33 mouse cellular contexts compared by ENCODE assay signal in the genomic region with DNA sequence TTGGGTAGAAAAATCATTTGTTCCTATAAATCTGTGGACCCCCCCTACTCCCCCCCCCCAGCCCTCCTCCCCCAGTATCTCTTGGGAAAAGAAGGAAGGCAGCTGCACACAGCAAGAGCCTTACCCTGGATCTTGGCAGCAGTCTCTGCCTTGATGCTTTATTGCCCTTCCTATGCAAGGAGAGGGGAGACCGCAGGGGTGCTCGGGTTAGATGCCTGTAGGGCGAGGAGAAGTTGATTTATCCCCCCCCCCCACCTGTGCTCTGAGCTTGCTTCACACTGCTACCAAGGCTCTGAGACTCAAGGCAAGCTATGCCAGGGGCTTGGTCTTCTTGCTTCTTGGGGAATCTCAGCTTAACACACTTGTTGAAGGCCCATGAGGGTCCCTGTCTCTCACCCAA. TPM values are rescaled to one million over a fixed set of nuclear protein-coding genes. Genes with fewer than 3 reads are reported as not detected.
A peak's percentile ranks its signal among the peaks of the same experiment; 100 is the strongest.
DNase-seq lines count a peak whose midpoint lies in the region; ATAC-seq and TF ChIP-seq lines count a peak whose summit lies in the region.
"Had no signal": no experiment of that assay in that cellular context is flagged by ENCODE, and none has a peak within 500 bp of the region (broad histone marks: within the 10 kb centered on the region; RNA-seq: fewer than 3 reads in every experiment).

No protein-coding gene starts in this region.

- peak; percentile 26 for DNase-seq in gastrocnemius, adult 18-20 months (ENCODE audit: low spot score)
- no peak for DNase-seq in gastrocnemius, adult 8-10 months (ENCODE audit: low spot score in 2 of 2)
- no peak for DNase-seq in heart, postnatal 10 days
- no peak for DNase-seq in lung, embryonic 14.5 days
- no peak for DNase-seq in lung, postnatal 14 days
- DNase-seq in stomach, postnatal 0 days (ENCODE audit: low spot score), result no peak
- DNase-seq: cerebellum, adult 2 months; thymus, postnatal 4 days had no signal

- no peak for TF ChIP-seq EP300 in stomach, postnatal 0 days (optimal IDR thresholded peaks at IDR 0.05)

- no peaks in the 10 kb centered on the region for H3K36me3 ChIP-seq in heart, embryonic 13.5 days
- no peaks in the 10 kb centered on the region for H3K36me3 ChIP-seq in lung, embryonic 14.5 days (ENCODE audit: insufficient read depth)
- no peaks in the 10 kb centered on the region for H3K36me3 ChIP-seq in limb, embryonic 15.5 days
- no peaks in the 10 kb centered on the region for H3K36me3 ChIP-seq in stomach, postnatal 0 days (ENCODE audit: control insufficient read depth, insufficient read depth, low read length)
- H3K36me3 ChIP-seq: intestine, embryonic 15.5 days; liver, embryonic 15.5 days; lung, embryonic 15.5 days; midbrain, embryonic 12.5 days had no signal

- H3K27ac ChIP-seq in heart, embryonic 13.5 days (replicated peaks), result peak overlapping the region; percentile 46
- no peak overlapping the region for H3K27ac ChIP-seq in lung, embryonic 14.5 days (ENCODE audit: low read depth)
- no peak overlapping the region for H3K27ac ChIP-seq in limb, embryonic 15.5 days
- H3K27ac ChIP-seq in stomach, postnatal 0 days (replicated peaks), result no peak overlapping the region
- H3K27ac ChIP-seq: hindbrain, postnatal 0 days; intestine, embryonic 15.5 days; layer of hippocampus, adult 2 months; liver, embryonic 15.5 days; lung, embryonic 15.5 days; midbrain, embryonic 12.5 days had no signal

- no peak for ATAC-seq in heart, embryonic 13.5 days (ENCODE audit: extremely low read depth, insufficient number of reproducible peaks, low FRiP score, low TSS enrichment)
- ATAC-seq in lung, embryonic 14.5 days (ENCODE audit: insufficient read depth), result peak; percentile 31; the same call in 1 of the 2 replicates
- no peak for ATAC-seq in limb, embryonic 15.5 days (ENCODE audit: insufficient number of reproducible peaks, low FRiP score, low TSS enrichment, low read depth)
- no peak for ATAC-seq in stomach, postnatal 0 days (ENCODE audit: low FRiP score, low TSS enrichment)
- ATAC-seq: activated CD4-positive, CD25-positive, alpha-beta regulatory T cell, adult 4 months had no signal

- no peaks in the 10 kb centered on the region for H3K9me3 ChIP-seq in heart, embryonic 13.5 days
- H3K9me3 ChIP-seq in lung, embryonic 14.5 days (ENCODE audit: low read depth, low read length), result no peaks in the 10 kb centered on the region
- no peaks in the 10 kb centered on the region for H3K9me3 ChIP-seq in limb, embryonic 15.5 days
- no peaks in the 10 kb centered on the region for H3K9me3 ChIP-seq in stomach, postnatal 0 days (ENCODE audit: control insufficient read depth, low read length)
- H3K9me3 ChIP-seq: intestine, embryonic 15.5 days; liver, embryonic 15.5 days; lung, embryonic 15.5 days; midbrain, embryonic 12.5 days had no signal

- H3K4me2 ChIP-seq in heart, embryonic 13.5 days, result peak overlapping the region; percentile 33; the same call in 1 of the 2 replicates
- H3K4me2 ChIP-seq in lung, embryonic 14.5 days, result no peak overlapping the region
- 0 out of 2 replicates have a peak overlapping the region, but pooled peaks have one; percentile 35 for H3K4me2 ChIP-seq in limb, embryonic 15.5 days
- no peak overlapping the region for H3K4me2 ChIP-seq in stomach, postnatal 0 days (replicated peaks; ENCODE audit: low read depth)
- H3K4me2 ChIP-seq: intestine, embryonic 15.5 days; liver, embryonic 15.5 days; lung, embryonic 15.5 days; midbrain, embryonic 12.5 days had no signal

- H3K4me3 ChIP-seq in heart, embryonic 13.5 days, result no peak overlapping the region
- H3K4me3 ChIP-seq in lung, embryonic 14.5 days (ENCODE audit: low read depth, low read length), result no peak overlapping the region
- H3K4me3 ChIP-seq in limb, embryonic 15.5 days, result no peak overlapping the region
- H3K4me3 ChIP-seq in stomach, postnatal 0 days (ENCODE audit: low read depth, low read length), result no peak overlapping the region
- H3K4me3 ChIP-seq: erythroblast, embryonic 14.5 days; intestine, embryonic 15.5 days; layer of hippocampus, adult 2 months; liver, embryonic 15.5 days; lung, embryonic 15.5 days; midbrain, embryonic 12.5 days had no signal

- H3K4me1 ChIP-seq in heart, embryonic 13.5 days, result peaks cover 13% of the 10 kb centered on the region
- no peaks in the 10 kb centered on the region for H3K4me1 ChIP-seq in lung, embryonic 14.5 days (ENCODE audit: insufficient read depth)
- peaks cover 15% of the 10 kb centered on the region for H3K4me1 ChIP-seq in limb, embryonic 15.5 days
- H3K4me1 ChIP-seq in stomach, postnatal 0 days (replicated peaks; ENCODE audit: control insufficient read depth, insufficient read depth), result no peaks in the 10 kb centered on the region
- H3K4me1 ChIP-seq: intestine, embryonic 15.5 days; liver, embryonic 15.5 days had no signal

- H3K9ac ChIP-seq in heart, embryonic 13.5 days, result no peak overlapping the region
- no peak overlapping the region for H3K9ac ChIP-seq in lung, embryonic 14.5 days
- no peak overlapping the region for H3K9ac ChIP-seq in limb, embryonic 15.5 days
- H3K9ac ChIP-seq in stomach, postnatal 0 days (ENCODE audit: low read length), result no peak overlapping the region
- H3K9ac ChIP-seq: intestine, embryonic 15.5 days; liver, embryonic 15.5 days; lung, embryonic 15.5 days; midbrain, embryonic 12.5 days had no signal

- intact Hi-C loops in heart, postnatal 10 days (cut with DNase I), result no loop called here

- TF ChIP-seq CTCF in lung, embryonic 14.5 days (IDR thresholded peaks at IDR 0.05; ENCODE audit: low read depth), result no peak
- TF ChIP-seq CTCF in stomach, postnatal 0 days (IDR thresholded peaks at IDR 0.05; ENCODE audit: low read depth), result no peak

- WGBS in heart, embryonic 13.5 days, result 78% methylated on average over 3 of the region's 3 CpGs
- 57% methylated on average over 3 of the region's 3 CpGs for WGBS in lung, embryonic 14.5 days
- WGBS in limb, embryonic 15.5 days, result 27% methylated on average over 3 of the region's 3 CpGs
- WGBS in stomach, postnatal 0 days, result 58% methylated on average over 3 of the region's 3 CpGs

- H3K27me3 ChIP-seq in heart, embryonic 13.5 days (replicated peaks), result peaks cover 3% of the 10 kb centered on the region
- H3K27me3 ChIP-seq in lung, embryonic 14.5 days (ENCODE audit: insufficient read depth, low read length), result no peaks in the 10 kb centered on the region
- H3K27me3 ChIP-seq in limb, embryonic 15.5 days, result peaks cover 17% of the 10 kb centered on the region; the same call in 1 of the 2 replicates
- H3K27me3 ChIP-seq in stomach, postnatal 0 days (ENCODE audit: control insufficient read depth, insufficient read depth, low read length), result no peaks in the 10 kb centered on the region
- H3K27me3 ChIP-seq: CH12.LX; intestine, embryonic 15.5 days; liver, embryonic 15.5 days; lung, embryonic 15.5 days; midbrain, embryonic 12.5 days had no signal

RNA-seq across cellular contexts. Expression of a gene that starts 2.8 kb away (rescaled TPM):
- total RNA-seq in gastrocnemius, adult 18-20 months (2021), result 100 to 1,000 TPM; 114 to 164 TPM
- total RNA-seq in gastrocnemius, adult 8-10 months (2022), result 100 to 1,000 TPM in 2 of 4 experiments, 10 to 100 TPM in 2; 76.4 to 182 (median 94.4) TPM
- polyA plus RNA-seq in heart, embryonic 13.5 days (2015; fragmentation: Nextera tagmentation; extraction: Ambion mirVana), result not detected in 2 replicates
- total RNA-seq in heart, postnatal 10 days (2021), result under 1 TPM in 1 of 2 experiments, not detected in 1; 0.15 TPM
- polyA plus RNA-seq in lung, embryonic 14.5 days (2014; fragmentation: Nextera tagmentation; extraction: Ambion mirVana), result not detected in 2 replicates
- polyA plus RNA-seq in limb, embryonic 15.5 days (2015; fragmentation: Nextera tagmentation; extraction: Ambion mirVana), result 0.40 and 2.1 TPM in 2 replicates
- polyA plus RNA-seq in stomach, postnatal 0 days (2015; fragmentation: Nextera tagmentation; extraction: Ambion mirVana), result not detected in 2 replicates
- total RNA-seq: CH12.LX; ES-E14; hindbrain, postnatal 0 days; layer of hippocampus, adult 2 months; layer of hippocampus, postnatal 25 days; left cerebral cortex, adult 8-10 months; left cerebral cortex, postnatal 36 days; liver, adult 2 months; megakaryocyte, adult 5-6 weeks had no signal
- polyA plus RNA-seq: activated CD4-positive, CD25-positive, alpha-beta regulatory T cell, adult 4 months; cerebellum, adult 2 months; cortical plate, adult 2 months; erythroblast, embryonic 14.5 days; forebrain, embryonic 11.5 days; forebrain, embryonic 16.5 days; heart, embryonic 16.5 days; hindbrain, embryonic 11.5 days; hindbrain, postnatal 0 days; intestine, embryonic 15.5 days; kidney, embryonic 16.5 days; liver, adult 2 months; liver, embryonic 15.5 days; lung, embryonic 15.5 days; midbrain, embryonic 12.5 days; testis, adult 2 months; thymus, postnatal 0 days had no signal

Comparison
In these comparisons a context has a peak if more than half of its experiments do, and no peak if none do; other contexts are left out.
1. H3K4me2 ChIP-seq: peak in heart, embryonic 13.5 days (single experiment) and limb, embryonic 15.5 days (single experiment); none in lung, embryonic 14.5 days (single experiment) and stomach, postnatal 0 days (single experiment).